Comparison of ENCODE assay signal across 18 mouse cellular contexts in genomic region chr2:155052681-155053080, GRCm38 (mm10). TPM values are rescaled to one million over a fixed set of nuclear protein-coding genes. Genes with fewer than 3 reads are reported as not detected.
DNase-seq lines count a peak whose midpoint lies in the region; ATAC-seq and TF ChIP-seq lines count a peak whose summit lies in the region.
"Had no signal": no experiment of that assay in that cellular context is flagged by ENCODE, and none has a peak within 500 bp of the region (broad histone marks: within the 10 kb centered on the region; RNA-seq: fewer than 3 reads in every experiment).

No protein-coding gene starts in this region.

- peak; percentile 15 for DNase-seq in forebrain, postnatal 0 days
- peak; percentile 12 for DNase-seq in layer of hippocampus, adult 9-10 months (ENCODE audit: low spot score)
- DNase-seq in layer of hippocampus, postnatal 10 days (ENCODE audit: low spot score in 2 of 2), result no peak
- peak; percentile 73 for DNase-seq in adipocyte (ENCODE audit: low spot score)
- DNase-seq in liver, postnatal 0 days, result peak; percentile 53
- DNase-seq in gastrocnemius, postnatal 14 days, result no peak
- DNase-seq: cerebellum, adult 2 months; thymus, postnatal 36 days had no signal

- no peak overlapping the region for H3K4me2 ChIP-seq in forebrain, postnatal 0 days (ENCODE audit: low read depth)
- no peak overlapping the region for H3K4me2 ChIP-seq in forebrain, embryonic 15.5 days (replicated peaks)
- peak overlapping the region; percentile 94; the same call in 1 of the 2 replicates for H3K4me2 ChIP-seq in liver, postnatal 0 days (ENCODE audit: low read depth, low read length)
- no peak overlapping the region for H3K4me2 ChIP-seq in hindbrain, embryonic 12.5 days (replicated peaks)
- H3K4me2 ChIP-seq: embryonic facial prominence, embryonic 15.5 days; kidney, embryonic 15.5 days; neural tube, embryonic 13.5 days had no signal

- H3K36me3 ChIP-seq in forebrain, postnatal 0 days (ENCODE audit: insufficient read depth), result no peaks in the 10 kb centered on the region
- no peaks in the 10 kb centered on the region for H3K36me3 ChIP-seq in forebrain, embryonic 15.5 days
- H3K36me3 ChIP-seq in liver, postnatal 0 days (replicated peaks; ENCODE audit: insufficient read depth, low read length), result no peaks in the 10 kb centered on the region
- H3K36me3 ChIP-seq in hindbrain, embryonic 12.5 days, result no peaks in the 10 kb centered on the region
- H3K36me3 ChIP-seq: embryonic facial prominence, embryonic 15.5 days; hindbrain, embryonic 10.5 days; kidney, embryonic 15.5 days; lung, embryonic 15.5 days; neural tube, embryonic 13.5 days had no signal

- H3K27ac ChIP-seq in forebrain, postnatal 0 days (ENCODE audit: low read depth, low read length), result no peak overlapping the region
- no peak overlapping the region for H3K27ac ChIP-seq in forebrain, embryonic 15.5 days (replicated peaks)
- peak overlapping the region; percentile 95 for H3K27ac ChIP-seq in liver, postnatal 0 days (ENCODE audit: low read depth)
- H3K27ac ChIP-seq in hindbrain, embryonic 12.5 days, result no peak overlapping the region
- H3K27ac ChIP-seq: embryonic facial prominence, embryonic 15.5 days; hindbrain, embryonic 10.5 days; kidney, embryonic 15.5 days; lung, embryonic 15.5 days; neural tube, embryonic 13.5 days had no signal

- H3K4me3 ChIP-seq in forebrain, postnatal 0 days (ENCODE audit: low read depth, low read length), result no peak overlapping the region
- no peak overlapping the region for H3K4me3 ChIP-seq in forebrain, embryonic 15.5 days
- no peak overlapping the region for H3K4me3 ChIP-seq in liver, postnatal 0 days (ENCODE audit: low read depth, low read length)
- H3K4me3 ChIP-seq in hindbrain, embryonic 12.5 days, result no peak overlapping the region
- H3K4me3 ChIP-seq: embryonic facial prominence, embryonic 15.5 days; hindbrain, embryonic 10.5 days; kidney, embryonic 15.5 days; lung, embryonic 15.5 days; neural tube, embryonic 13.5 days had no signal

- no peak for ATAC-seq in forebrain, postnatal 0 days
- ATAC-seq in forebrain, embryonic 15.5 days (replicated peaks), result no peak
- peak; percentile 68 for ATAC-seq in liver, postnatal 0 days
- no peak for ATAC-seq in hindbrain, embryonic 12.5 days (ENCODE audit: low FRiP score)
- ATAC-seq: inflammation-experienced regulatory T-cells, adult 6 months had no signal

- peak; percentile 99 for TF ChIP-seq EP300 in liver, postnatal 0 days (IDR thresholded peaks at IDR 0.05; ENCODE audit: low read depth)

- 85% methylated on average over 2 of the region's 2 CpGs for WGBS in forebrain, postnatal 0 days
- 85% methylated on average over 2 of the region's 2 CpGs for WGBS in forebrain, embryonic 15.5 days
- 45% methylated on average over 2 of the region's 2 CpGs for WGBS in liver, postnatal 0 days (ENCODE audit: insufficient replicate concordance)
- WGBS in hindbrain, embryonic 12.5 days, result 82% methylated on average over 2 of the region's 2 CpGs

- peaks cover 8% of the 10 kb centered on the region for H3K4me1 ChIP-seq in forebrain, postnatal 0 days (ENCODE audit: insufficient read depth)
- peaks cover 13% of the 10 kb centered on the region for H3K4me1 ChIP-seq in forebrain, embryonic 15.5 days
- H3K4me1 ChIP-seq in liver, postnatal 0 days (ENCODE audit: insufficient read depth), result peaks cover 25% of the 10 kb centered on the region
- H3K4me1 ChIP-seq in hindbrain, embryonic 12.5 days, result peaks cover 5% of the 10 kb centered on the region

- no peak for TF ChIP-seq CTCF in forebrain, postnatal 0 days (IDR thresholded peaks at IDR 0.05; ENCODE audit: low read depth)
- no peak for TF ChIP-seq CTCF in liver, postnatal 0 days (IDR thresholded peaks at IDR 0.05; ENCODE audit: low read depth)

- H3K9ac ChIP-seq in forebrain, postnatal 0 days, result no peak overlapping the region
- H3K9ac ChIP-seq in forebrain, embryonic 15.5 days (replicated peaks), result no peak overlapping the region
- H3K9ac ChIP-seq in liver, postnatal 0 days (replicated peaks), result peak overlapping the region; percentile 39; the same call in 1 of the 2 replicates
- H3K9ac ChIP-seq in hindbrain, embryonic 12.5 days, result no peak overlapping the region
- H3K9ac ChIP-seq: embryonic facial prominence, embryonic 15.5 days; kidney, embryonic 15.5 days; lung, embryonic 15.5 days; neural tube, embryonic 13.5 days had no signal

- intact Hi-C loops in gastrocnemius, postnatal 14 days (cut with DNase I; ENCODE audit: low total_unique reads), result no loop called here

- H3K27me3 ChIP-seq in forebrain, postnatal 0 days (ENCODE audit: insufficient read depth, low read length), result no peaks in the 10 kb centered on the region
- H3K27me3 ChIP-seq in forebrain, embryonic 15.5 days, result no peaks in the 10 kb centered on the region
- H3K27me3 ChIP-seq in liver, postnatal 0 days (ENCODE audit: insufficient read depth, low read length), result no peaks in the 10 kb centered on the region
- no peaks in the 10 kb centered on the region for H3K27me3 ChIP-seq in hindbrain, embryonic 12.5 days
- H3K27me3 ChIP-seq: embryonic facial prominence, embryonic 15.5 days; lung, embryonic 15.5 days; megakaryocyte, embryonic 14.5 days; neural tube, embryonic 13.5 days had no signal

- H3K9me3 ChIP-seq in forebrain, postnatal 0 days (ENCODE audit: low read length), result no peaks in the 10 kb centered on the region
- H3K9me3 ChIP-seq in forebrain, embryonic 15.5 days, result no peaks in the 10 kb centered on the region
- no peaks in the 10 kb centered on the region for H3K9me3 ChIP-seq in liver, postnatal 0 days (ENCODE audit: low read length)
- H3K9me3 ChIP-seq in hindbrain, embryonic 12.5 days (replicated peaks), result no peaks in the 10 kb centered on the region
- H3K9me3 ChIP-seq: embryonic facial prominence, embryonic 15.5 days; hindbrain, embryonic 10.5 days; kidney, embryonic 15.5 days; lung, embryonic 15.5 days; megakaryocyte, embryonic 14.5 days; neural tube, embryonic 13.5 days had no signal

RNA-seq across cellular contexts. Expression of gene Ahcy, which starts 21.6 kb away (rescaled TPM):
- 62.7 and 70.1 TPM in 2 replicates for total RNA-seq in forebrain, postnatal 0 days (2014; rRNA removed)
- 42.2 and 42.6 TPM in 2 replicates for polyA plus RNA-seq in forebrain, postnatal 0 days (2015; fragmentation: Nextera tagmentation; extraction: Ambion mirVana)
- 44.8 and 48.0 TPM in 2 replicates for polyA plus RNA-seq in forebrain, embryonic 15.5 days (2015; fragmentation: Nextera tagmentation; extraction: Ambion mirVana)
- 10 to 100 TPM; 12.6 to 15.3 TPM for total RNA-seq in layer of hippocampus, postnatal 10 days (2021)
- 224 and 247 TPM in 2 replicates for polyA plus RNA-seq in liver, postnatal 0 days (2015; fragmentation: Nextera tagmentation; extraction: Ambion mirVana)
- polyA plus RNA-seq in hindbrain, embryonic 12.5 days (2016; fragmentation: Nextera tagmentation; extraction: Ambion mirVana), result 48.8 and 49.7 TPM in 2 replicates
- 10 to 100 TPM; 15.4 to 18.3 TPM for total RNA-seq in gastrocnemius, postnatal 14 days (2021)

RNA-seq across cellular contexts. Expression of gene Gm14226, which starts 34.6 kb away (rescaled TPM):
- total RNA-seq in forebrain, postnatal 0 days (2014; rRNA removed), result 0.08 TPM in 1 of 2 replicates, not detected in the other
- polyA plus RNA-seq in forebrain, postnatal 0 days (2015; fragmentation: Nextera tagmentation; extraction: Ambion mirVana), result 0.05 TPM in 1 of 2 replicates, not detected in the other
- polyA plus RNA-seq in forebrain, embryonic 15.5 days (2015; fragmentation: Nextera tagmentation; extraction: Ambion mirVana), result 0.13 and 0.18 TPM in 2 replicates
- total RNA-seq in layer of hippocampus, postnatal 10 days (2021), result under 1 TPM; 0.22 to 0.25 TPM
- polyA plus RNA-seq in liver, postnatal 0 days (2015; fragmentation: Nextera tagmentation; extraction: Ambion mirVana), result 0.78 and 1.0 TPM in 2 replicates
- 0.62 and 0.95 TPM in 2 replicates for polyA plus RNA-seq in hindbrain, embryonic 12.5 days (2016; fragmentation: Nextera tagmentation; extraction: Ambion mirVana)
- total RNA-seq in gastrocnemius, postnatal 14 days (2021), result not detected
- total RNA-seq: monocyte, adult 5-6 weeks had no signal
- polyA plus RNA-seq: cerebellum, adult 2 months had no signal

Comparison
In these comparisons a context has a peak if more than half of its experiments do, and no peak if none do; other contexts are left out.
1. DNase-seq: peak in forebrain, postnatal 0 days (single experiment), layer of hippocampus, adult 9-10 months (single experiment), adipocyte (single experiment) and liver, postnatal 0 days (single experiment); none in layer of hippocampus, postnatal 10 days (0 of 2) and gastrocnemius, postnatal 14 days (single experiment).